Mouse (Mus musculus): Measurements from ENCODE around the gene Map3k13.

- TF ChIP-seq POLR2A (IDR thresholded peaks at IDR 0.05; ENCODE audit: borderline replicate concordance, insufficient read depth, low read length) (no peak), CTCF (IDR thresholded peaks at IDR 0.05; ENCODE audit: borderline replicate concordance, insufficient read depth, low read depth, low read length) (no peak)
Measured at GRCm38 (mm10) chr16:21848847-21849246, 54.7 kb downstream of the Map3k13 start.
